Mouse (Mus musculus) forebrain, embryonic 15.5 days (tissue): ENCODE measurements around the gene Fbn1. TPM values are rescaled to one million over a fixed set of nuclear protein-coding genes. Genes with fewer than 3 reads are reported as not detected.

Experiments
- ATAC-seq: fragments of 200-750 bp; cut with Nextera tagmentation; replicated peaks from 2 replicates; pipeline ENCODE4 v1.8.0; 2017; ENCODE audit warnings: mild to moderate bottlenecking, moderate TSS enrichment, moderate library complexity
- H3K27ac ChIP-seq: fragments of 300-500 bp; sonication (generic); replicated peaks from 2 replicates; pipeline ENCODE4 v1.5.1; 2015; ENCODE audit warnings: mild to moderate bottlenecking, inconsistent platforms
- H3K27me3 ChIP-seq: fragments of 300-500 bp; sonication (generic); 2 replicates; pipeline ENCODE4 v1.6.1; 2015; ENCODE audit warnings: inconsistent platforms
- H3K36me3 ChIP-seq: fragments of 300-500 bp; sonication (generic); 2 replicates; pipeline ENCODE4 v1.6.1; 2015; ENCODE audit warnings: mild to moderate bottlenecking, inconsistent platforms
- H3K4me1 ChIP-seq: fragments of 300-500 bp; sonication (generic); 2 replicates; pipeline ENCODE4 v1.6.1; 2015; ENCODE audit warnings: inconsistent platforms
- H3K4me2 ChIP-seq: fragments of 300-500 bp; sonication (generic); replicated peaks from 2 replicates; pipeline ENCODE4 v1.6.1; 2015; ENCODE audit warnings: mild to moderate bottlenecking, inconsistent platforms
- H3K4me3 ChIP-seq: fragments of 300-500 bp; sonication (generic); 2 replicates; pipeline ENCODE4 v1.5.1; 2015; ENCODE audit warnings: mild to moderate bottlenecking, inconsistent platforms
- H3K9ac ChIP-seq: fragments of 300-500 bp; sonication (generic); replicated peaks from 2 replicates; pipeline ENCODE4 v1.6.1; 2015; ENCODE audit warnings: mild to moderate bottlenecking, inconsistent platforms
- H3K9me3 ChIP-seq: fragments of 300-500 bp; sonication (generic); 2 replicates; pipeline ENCODE4 v1.6.1; 2016; ENCODE audit warnings: inconsistent platforms
- WGBS: fragments of 180-500 bp; shearing (Covaris S2); methylation state at CpG from one replicate; pipeline ENCODE4 v1.1.7; 2015; ENCODE audit warnings: mixed read lengths; 5-methylcytosine and 5-hydroxymethylcytosine counted together
- polyA plus RNA-seq: library from polyadenylated mRNA; unstranded; fragments of >200 nt; fragmentation: Nextera tagmentation; extraction: Ambion mirVana; gene quantifications from 2 replicates; pipeline ENCODE4 v1.2.1, GENCODE M21; 2015

Gene Fbn1
- polyA plus RNA-seq, 1 experiment from 2014 or later, result 2.2 TPM

DNA sequence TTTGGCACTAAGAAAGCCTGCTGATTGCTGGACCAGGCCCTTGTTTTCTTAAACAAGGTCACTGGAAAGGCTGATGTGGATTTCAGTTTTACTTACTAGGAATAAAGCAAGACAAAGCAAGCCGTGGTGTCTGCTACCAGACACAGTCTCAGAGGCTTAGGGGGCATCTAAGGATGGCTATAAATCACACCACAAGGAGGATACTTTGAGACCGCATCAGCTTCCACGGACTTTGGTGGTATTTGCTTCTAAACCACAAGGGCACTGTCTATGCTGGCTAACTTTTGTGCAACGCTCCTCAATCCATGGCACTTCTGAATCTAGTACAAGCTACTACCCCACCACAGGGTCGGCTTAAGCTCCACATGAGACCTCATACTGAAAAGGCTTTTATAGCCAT, 167.4 kb downstream of the Fbn1 start:
- H3K36me3 ChIP-seq, result peaks cover 7% of the 10 kb centered on the region; the same call in 1 of the 2 replicates
- H3K9ac ChIP-seq, result no peak overlapping the region
- H3K27me3 ChIP-seq, result no peaks in the 10 kb centered on the region
- H3K4me1 ChIP-seq, result no peaks in the 10 kb centered on the region
- ATAC-seq, result no peak
- H3K4me2 ChIP-seq, result no peak overlapping the region
- no peak overlapping the region for H3K27ac ChIP-seq
- WGBS, result 89% methylated on average over 5 of the region's 5 CpGs
- no peak overlapping the region for H3K4me3 ChIP-seq
- H3K9me3 ChIP-seq, result no peaks in the 10 kb centered on the region

DNA sequence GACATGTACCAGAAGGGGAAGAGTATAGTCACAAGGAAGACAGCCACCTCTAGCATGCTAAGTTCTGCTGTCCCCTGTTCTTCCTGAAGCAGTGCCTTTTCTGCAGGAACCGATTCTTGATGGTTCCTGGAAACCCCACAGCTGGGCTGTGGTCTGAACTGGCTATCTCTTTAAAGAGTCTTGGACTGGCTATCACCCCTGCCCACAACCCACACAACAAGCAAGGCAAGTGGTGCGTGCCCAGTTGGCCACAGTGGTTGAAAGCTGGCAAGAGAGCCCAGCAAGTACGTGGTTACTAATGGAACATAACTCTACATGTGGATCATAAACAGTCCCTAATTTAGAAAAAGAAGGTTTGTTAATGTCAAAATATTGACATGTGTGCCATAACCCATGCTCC, 170.6 kb downstream of the Fbn1 start:
- WGBS, result 88% methylated on average over 3 of the region's 3 CpGs
- no peak overlapping the region for H3K27ac ChIP-seq
- no peaks in the 10 kb centered on the region for H3K9me3 ChIP-seq
- H3K4me1 ChIP-seq, result no peaks in the 10 kb centered on the region
- ATAC-seq, result no peak
- H3K27me3 ChIP-seq, result no peaks in the 10 kb centered on the region
- H3K4me2 ChIP-seq, result no peak overlapping the region
- H3K9ac ChIP-seq, result no peak overlapping the region
- peaks cover 4% of the 10 kb centered on the region; the same call in 1 of the 2 replicates for H3K36me3 ChIP-seq
- no peak overlapping the region for H3K4me3 ChIP-seq

DNA sequence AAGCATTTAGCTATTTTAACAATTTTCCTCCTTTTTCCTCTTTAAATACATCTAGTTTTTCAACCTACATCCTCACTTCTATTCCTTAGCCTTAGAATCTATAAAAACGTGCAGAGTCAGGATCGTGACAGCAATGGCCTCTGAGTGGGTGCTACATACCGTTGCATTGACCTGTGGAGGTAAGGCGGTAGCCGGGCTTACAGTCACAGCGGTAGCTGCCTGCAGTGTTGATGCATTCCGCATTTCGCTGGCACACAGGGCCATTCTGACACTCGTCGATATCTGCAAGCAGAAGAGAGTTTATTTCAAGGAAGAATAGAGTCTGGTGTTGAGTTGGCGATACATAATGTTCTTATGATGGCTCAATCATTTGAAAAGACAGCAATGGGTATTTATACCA, 172.6 kb downstream of the Fbn1 start:
- Histone ChIP-seq H3K4me3 (no peak overlapping the region), H3K27ac (no peak overlapping the region), H3K36me3 (no peaks in the 10 kb centered on the region; the same call in 1 of the 2 replicates), H3K9ac (no peak overlapping the region), H3K4me1 (no peaks in the 10 kb centered on the region), H3K9me3 (no peaks in the 10 kb centered on the region), H3K27me3 (no peaks in the 10 kb centered on the region), H3K4me2 (no peak overlapping the region)
- WGBS, result 94% methylated on average over 11 of the region's 11 CpGs
- ATAC-seq, result no peak

DNA sequence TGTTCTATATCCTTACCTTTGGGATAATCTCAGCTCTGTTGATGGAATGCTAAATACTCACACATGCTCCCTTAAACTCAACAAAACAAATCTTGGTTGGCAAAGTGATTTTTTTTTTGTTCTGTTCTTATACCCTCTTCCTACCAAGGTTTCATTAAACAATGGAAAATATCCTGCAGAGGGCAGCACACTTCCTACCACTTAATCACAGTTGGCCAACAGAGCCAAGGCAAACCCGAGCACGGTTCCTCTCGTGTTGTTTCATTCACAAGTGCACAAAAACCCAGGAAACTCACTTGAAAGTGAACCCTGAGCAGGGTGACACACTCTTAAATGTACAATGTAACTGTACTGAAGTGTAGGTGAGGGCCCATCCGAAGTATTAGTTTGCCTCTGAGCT, 173.6 kb downstream of the Fbn1 start:
- Histone ChIP-seq H3K9ac (no peak overlapping the region), H3K27ac (no peak overlapping the region), H3K4me3 (no peak overlapping the region), H3K4me2 (no peak overlapping the region), H3K27me3 (no peaks in the 10 kb centered on the region), H3K9me3 (no peaks in the 10 kb centered on the region), H3K4me1 (no peaks in the 10 kb centered on the region), H3K36me3 (no peaks in the 10 kb centered on the region; the same call in 1 of the 2 replicates)
- ATAC-seq, result no peak
- WGBS, result 79% methylated on average over 4 of the region's 4 CpGs

DNA sequence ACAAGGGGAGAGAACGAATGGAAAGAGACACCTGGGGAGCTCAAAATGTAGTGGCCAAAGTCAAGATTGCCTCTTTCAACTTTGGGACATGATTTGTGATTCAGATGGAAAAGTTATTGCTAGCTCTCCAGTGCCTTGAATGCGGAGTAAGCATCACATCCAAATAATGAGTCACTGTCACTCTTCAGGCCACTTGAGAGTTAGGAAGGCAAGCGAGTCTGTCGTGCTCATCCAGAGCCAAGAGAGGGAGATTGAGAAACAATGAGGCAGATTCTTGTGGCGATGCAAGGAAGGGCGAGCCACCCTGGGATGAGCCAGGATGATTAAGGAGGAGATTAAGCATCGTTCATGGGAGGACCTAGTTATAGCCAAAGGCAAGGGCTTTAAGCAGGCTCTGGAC, 176.2 kb downstream of the Fbn1 start:
- H3K27me3 ChIP-seq, result no peaks in the 10 kb centered on the region
- H3K4me2 ChIP-seq, result no peak overlapping the region
- no peaks in the 10 kb centered on the region for H3K9me3 ChIP-seq
- H3K27ac ChIP-seq, result no peak overlapping the region
- H3K9ac ChIP-seq, result no peak overlapping the region
- WGBS, result 91% methylated on average over 7 of the region's 7 CpGs
- no peaks in the 10 kb centered on the region; the same call in 1 of the 2 replicates for H3K36me3 ChIP-seq
- H3K4me3 ChIP-seq, result no peak overlapping the region
- H3K4me1 ChIP-seq, result no peaks in the 10 kb centered on the region
- no peak for ATAC-seq

DNA sequence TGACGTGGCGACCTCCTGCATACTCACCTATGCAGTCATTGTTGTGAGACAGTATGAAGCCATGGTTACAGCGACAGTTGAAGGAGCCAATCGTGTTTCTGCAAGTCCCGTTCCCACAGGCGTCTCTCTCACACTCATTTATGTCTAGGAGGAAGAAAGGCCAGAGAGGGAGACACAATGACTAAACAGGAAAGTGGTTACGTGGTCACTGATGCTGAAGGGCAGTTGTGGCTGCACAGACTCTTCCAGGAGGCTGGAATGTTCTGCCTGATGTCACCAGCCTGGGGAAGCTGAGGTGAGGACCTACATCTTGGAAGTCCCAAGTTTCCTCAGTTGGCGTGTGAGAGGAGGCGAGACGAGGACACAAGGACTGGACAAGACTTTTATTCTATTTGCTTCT, 177.3 kb downstream of the Fbn1 start:
- H3K9ac ChIP-seq, result no peak overlapping the region
- H3K36me3 ChIP-seq, result no peaks in the 10 kb centered on the region; the same call in 1 of the 2 replicates
- H3K27ac ChIP-seq, result no peak overlapping the region
- H3K4me1 ChIP-seq, result no peaks in the 10 kb centered on the region
- WGBS, result 93% methylated on average over 10 of the region's 10 CpGs
- no peaks in the 10 kb centered on the region for H3K9me3 ChIP-seq
- ATAC-seq, result no peak
- H3K27me3 ChIP-seq, result no peaks in the 10 kb centered on the region
- H3K4me2 ChIP-seq, result no peak overlapping the region
- no peak overlapping the region for H3K4me3 ChIP-seq

DNA sequence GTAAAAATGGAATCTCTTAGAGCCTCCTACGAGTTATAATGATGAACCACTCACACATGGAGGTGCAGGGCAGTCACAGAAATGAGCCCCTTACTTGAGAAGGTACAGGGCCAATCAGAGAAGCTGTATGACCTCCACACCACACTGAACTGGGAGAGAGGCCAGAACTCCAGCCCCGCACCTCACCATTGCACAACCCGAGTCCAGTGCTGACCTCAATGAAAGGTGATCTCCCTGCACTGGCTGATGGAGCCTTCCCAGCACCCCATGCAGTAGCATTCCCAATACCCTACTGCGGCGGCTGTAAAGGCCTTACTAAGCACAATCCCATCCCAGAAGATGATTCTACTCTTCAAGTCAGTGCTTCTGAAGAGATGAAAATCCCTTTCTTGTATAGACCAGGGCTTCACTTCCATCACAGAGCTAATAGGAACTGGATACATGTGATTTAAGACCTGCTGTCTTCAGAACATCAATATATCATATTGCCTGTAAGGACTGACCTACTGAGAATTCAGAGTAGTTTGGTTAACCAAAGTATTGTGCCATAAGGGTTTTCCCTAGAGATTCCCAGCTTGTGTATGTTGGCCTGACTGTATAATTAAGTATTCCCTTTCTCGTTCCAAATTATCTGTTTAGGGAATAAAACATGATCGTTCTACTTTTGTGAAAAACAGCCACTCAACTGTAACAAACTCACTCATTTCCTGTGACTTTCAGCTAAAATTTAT, 182.5 kb downstream of the Fbn1 start:
- no peaks in the 10 kb centered on the region for H3K9me3 ChIP-seq

DNA sequence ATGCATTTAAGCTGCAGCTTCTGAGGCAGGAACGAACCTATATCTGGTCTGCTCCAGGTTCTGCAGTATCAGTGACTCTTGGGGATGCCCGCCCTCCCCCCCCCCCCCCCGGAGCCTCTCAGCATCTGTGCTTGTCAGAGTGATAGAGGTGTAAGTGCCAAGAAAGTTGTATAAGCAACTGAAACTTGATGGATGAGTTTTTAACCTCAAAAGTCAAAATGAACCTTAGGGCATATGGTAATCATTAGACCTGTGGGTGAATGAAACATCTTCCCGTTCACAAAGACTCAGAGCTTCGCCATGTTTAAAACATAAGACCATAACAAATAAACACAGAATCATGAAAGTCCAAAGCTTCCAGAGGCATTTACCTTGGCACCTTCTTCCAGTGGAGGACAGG, 183.3 kb downstream of the Fbn1 start:
- Histone ChIP-seq H3K4me3 (no peak overlapping the region), H3K27ac (no peak overlapping the region), H3K27me3 (no peaks in the 10 kb centered on the region), H3K9ac (no peak overlapping the region), H3K9me3 (no peaks in the 10 kb centered on the region), H3K4me2 (no peak overlapping the region), H3K4me1 (no peaks in the 10 kb centered on the region), H3K36me3 (no peaks in the 10 kb centered on the region)
- WGBS, result 90% methylated on average over 5 of the region's 5 CpGs
- no peak for ATAC-seq

More for the DNA sequence above, 182.5 kb downstream of the Fbn1 start:
- Histone ChIP-seq H3K27me3 (no peaks in the 10 kb centered on the region), H3K4me2 (no peak overlapping the region), H3K9ac (no peak overlapping the region), H3K36me3 (no peaks in the 10 kb centered on the region), H3K27ac (no peak overlapping the region), H3K4me3 (no peak overlapping the region), H3K4me1 (no peaks in the 10 kb centered on the region)
- 85% methylated on average over 7 of the region's 7 CpGs for WGBS
- no peak for ATAC-seq

DNA sequence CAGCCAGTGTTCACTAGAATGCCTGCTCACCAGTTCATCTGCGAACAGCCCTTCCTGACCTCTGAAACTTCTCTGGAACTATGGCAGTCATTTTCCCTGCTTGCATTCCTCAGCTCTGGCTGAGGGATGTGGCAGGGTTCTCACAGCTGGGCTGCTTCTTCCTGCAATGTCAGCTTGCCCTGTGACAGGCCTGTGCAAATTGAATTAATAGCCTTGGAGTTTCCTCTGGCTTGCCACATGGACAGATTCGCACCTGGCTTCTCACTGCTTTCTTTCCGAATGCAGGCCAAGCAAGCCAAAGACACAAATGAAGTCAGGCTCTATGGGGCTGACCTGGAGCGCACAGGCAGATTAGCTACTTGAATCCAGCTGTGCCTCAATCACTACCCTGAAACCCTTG, 184.4 kb downstream of the Fbn1 start:
- Histone ChIP-seq H3K27ac (no peak overlapping the region), H3K4me2 (no peak overlapping the region), H3K9me3 (no peaks in the 10 kb centered on the region), H3K9ac (no peak overlapping the region), H3K27me3 (no peaks in the 10 kb centered on the region), H3K4me1 (no peaks in the 10 kb centered on the region), H3K36me3 (no peaks in the 10 kb centered on the region), H3K4me3 (no peak overlapping the region)
- ATAC-seq, result no peak
- 67% methylated on average over 4 of the region's 4 CpGs for WGBS

DNA sequence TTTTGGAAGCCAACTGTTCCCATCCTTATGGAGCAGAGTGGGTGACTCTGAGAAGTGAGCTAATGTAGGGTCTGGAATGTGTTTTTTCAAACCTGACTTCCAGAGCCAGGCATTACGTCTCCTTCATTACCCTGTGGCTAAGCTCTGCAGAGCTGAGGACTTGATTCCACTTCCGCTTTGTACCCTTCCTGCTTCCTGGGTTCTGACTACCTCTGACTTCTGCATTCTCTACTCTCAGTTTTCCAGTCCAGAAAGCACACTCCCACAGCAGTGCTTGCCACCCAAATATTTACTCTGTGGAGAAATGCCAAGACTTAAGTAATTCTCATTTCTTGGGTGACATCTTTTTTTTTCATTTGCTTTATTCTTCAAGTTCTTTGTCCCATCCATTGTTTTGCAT, 185.2 kb downstream of the Fbn1 start:
- H3K9ac ChIP-seq, result no peak overlapping the region
- WGBS, result 85% methylated on average over 2 of the region's 2 CpGs
- H3K4me3 ChIP-seq, result no peak overlapping the region
- H3K4me2 ChIP-seq, result no peak overlapping the region
- H3K27me3 ChIP-seq, result no peaks in the 10 kb centered on the region
- ATAC-seq, result no peak
- H3K27ac ChIP-seq, result no peak overlapping the region
- H3K9me3 ChIP-seq, result no peaks in the 10 kb centered on the region
- no peaks in the 10 kb centered on the region for H3K4me1 ChIP-seq
- no peaks in the 10 kb centered on the region for H3K36me3 ChIP-seq

DNA sequence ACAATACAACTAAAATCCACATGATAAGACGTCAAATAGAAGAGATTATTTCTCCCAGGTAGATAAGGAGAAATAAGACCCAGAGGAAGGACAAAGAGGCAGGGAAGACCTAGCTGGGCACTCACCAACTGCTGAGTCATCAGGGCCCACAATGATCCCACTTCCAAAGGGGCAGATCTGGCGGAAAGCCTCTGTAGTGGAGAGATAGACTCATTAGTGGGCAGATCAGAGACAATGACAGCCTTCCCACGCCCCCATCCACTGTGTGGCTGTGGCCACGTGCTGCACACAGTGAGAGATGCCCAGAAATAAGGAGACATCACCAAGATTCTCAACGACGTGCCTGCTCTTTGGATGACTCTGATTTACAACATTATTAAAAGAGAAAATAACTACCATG, 186.7 kb downstream of the Fbn1 start:
- Histone ChIP-seq H3K27me3 (no peaks in the 10 kb centered on the region), H3K4me2 (no peak overlapping the region), H3K9ac (no peak overlapping the region), H3K4me3 (no peak overlapping the region), H3K36me3 (no peaks in the 10 kb centered on the region), H3K9me3 (no peaks in the 10 kb centered on the region), H3K27ac (no peak overlapping the region), H3K4me1 (no peaks in the 10 kb centered on the region)
- no peak for ATAC-seq
- 64% methylated on average over 6 of the region's 6 CpGs for WGBS

DNA sequence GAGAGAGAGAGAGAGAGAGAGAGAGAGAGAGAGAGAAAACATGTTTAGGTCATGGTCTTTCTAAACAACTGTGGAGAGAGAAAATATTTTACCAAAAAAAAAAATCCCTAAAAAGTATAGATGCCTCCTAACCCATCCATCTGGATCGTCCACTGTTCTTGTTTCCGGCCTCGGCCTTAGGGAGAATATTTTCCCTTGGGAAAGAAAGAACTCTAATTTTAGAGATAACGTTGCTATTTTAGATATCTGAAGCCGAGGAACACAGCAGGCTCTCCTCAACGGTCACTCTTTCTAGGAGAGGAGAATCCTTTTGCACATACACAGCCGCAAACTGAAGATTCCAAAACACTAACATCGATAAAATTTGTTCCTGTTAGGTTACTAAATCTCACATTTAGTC, 188.1 kb downstream of the Fbn1 start:
- Histone ChIP-seq H3K27ac (no peak overlapping the region), H3K27me3 (no peaks in the 10 kb centered on the region), H3K4me2 (no peak overlapping the region), H3K9me3 (no peaks in the 10 kb centered on the region), H3K36me3 (no peaks in the 10 kb centered on the region), H3K4me3 (no peak overlapping the region), H3K9ac (no peak overlapping the region), H3K4me1 (no peaks in the 10 kb centered on the region)
- no peak for ATAC-seq
- WGBS, result 93% methylated on average over 8 of the region's 8 CpGs
